Comparison of ENCODE assay signal across 15 mouse cellular contexts in the genomic region with DNA sequence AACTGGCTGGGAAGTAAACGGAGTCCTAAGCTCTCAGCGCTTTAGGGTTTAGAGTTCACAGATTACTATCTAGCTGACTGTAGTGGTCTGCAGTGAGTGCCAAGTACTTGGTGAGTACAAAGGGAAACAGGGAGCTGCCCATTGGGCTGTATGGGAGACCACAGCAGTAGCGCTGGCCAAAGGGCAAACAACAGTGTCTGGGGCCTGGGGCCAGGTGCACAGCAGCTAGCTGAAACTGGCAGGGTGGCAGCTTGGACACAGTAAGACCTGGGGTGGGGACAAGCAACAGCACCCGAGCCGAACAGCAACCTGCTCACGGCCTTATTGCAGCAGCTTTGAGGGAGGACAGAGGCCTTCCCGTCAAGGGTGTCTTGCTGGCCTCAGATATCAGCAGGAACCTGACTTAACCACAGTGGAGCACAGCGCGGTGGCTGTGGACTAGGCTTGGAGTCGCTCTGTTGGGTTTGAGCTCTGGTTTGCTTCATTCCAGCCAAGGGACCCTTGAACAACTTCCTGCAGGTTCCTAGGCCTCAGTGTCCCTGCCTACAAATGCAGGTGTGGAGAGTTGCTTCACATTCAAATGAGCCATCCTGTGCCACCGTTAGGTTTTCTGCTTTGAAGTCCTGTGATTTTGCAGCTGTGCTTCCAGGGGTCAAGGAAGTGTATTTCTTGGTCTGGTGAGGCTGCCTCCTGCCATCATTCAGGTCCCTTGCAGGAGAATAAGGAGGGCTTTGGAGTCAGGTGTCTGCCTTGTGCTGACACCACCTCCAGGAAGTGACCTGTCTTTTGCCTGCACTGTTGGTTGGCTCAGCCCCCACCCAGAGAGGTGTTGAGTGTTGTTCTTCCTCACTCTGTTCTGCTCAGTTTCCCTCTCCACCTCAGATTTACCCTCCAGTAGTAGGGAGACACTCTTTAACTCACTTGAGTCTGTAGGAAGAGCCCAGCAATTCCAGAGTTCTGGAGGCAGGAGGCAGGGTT. TPM values are rescaled to one million over a fixed set of nuclear protein-coding genes. Genes with fewer than 3 reads are reported as not detected.
A peak's percentile ranks its signal among the peaks of the same experiment; 100 is the strongest.
DNase-seq lines count a peak whose midpoint lies in the region; ATAC-seq lines count a peak whose summit lies in the region.
"Had no signal": no experiment of that assay in that cellular context is flagged by ENCODE, and none has a peak within 500 bp of the region (broad histone marks: within the 10 kb centered on the region; RNA-seq: fewer than 3 reads in every experiment).

No protein-coding gene starts in this region.

- DNase-seq in thymus, postnatal 0 days (ENCODE audit: low spot score), result peak; percentile 38
- no peak for DNase-seq in thymus, adult 18-20 months
- DNase-seq in cerebellum, postnatal 10 days, result no peak
- no peak for DNase-seq in ovary, postnatal 14 days (ENCODE audit: low spot score)
- DNase-seq: cerebellum, adult 9-11 months; gastrocnemius, postnatal 14 days; right cerebral cortex, postnatal 4 days had no signal

- H3K27ac ChIP-seq in intestine, embryonic 15.5 days, result no peak overlapping the region
- peak overlapping the region; percentile 34; the same call in 1 of the 2 replicates for H3K27ac ChIP-seq in liver, embryonic 12.5 days
- H3K27ac ChIP-seq: embryonic facial prominence, embryonic 13.5 days; hindbrain, embryonic 15.5 days; limb, embryonic 10.5 days had no signal

- H3K4me2 ChIP-seq in intestine, embryonic 15.5 days (replicated peaks), result no peak overlapping the region
- no peak overlapping the region for H3K4me2 ChIP-seq in liver, embryonic 12.5 days
- H3K4me2 ChIP-seq: embryonic facial prominence, embryonic 13.5 days; hindbrain, embryonic 15.5 days had no signal

- H3K9ac ChIP-seq in intestine, embryonic 15.5 days, result no peak overlapping the region
- no peak overlapping the region for H3K9ac ChIP-seq in liver, embryonic 12.5 days
- H3K9ac ChIP-seq: embryonic facial prominence, embryonic 13.5 days; hindbrain, embryonic 15.5 days had no signal

- no peaks in the 10 kb centered on the region for H3K27me3 ChIP-seq in intestine, embryonic 15.5 days (replicated peaks)
- no peaks in the 10 kb centered on the region for H3K27me3 ChIP-seq in liver, embryonic 12.5 days (replicated peaks)
- H3K27me3 ChIP-seq: CH12.LX; embryonic facial prominence, embryonic 13.5 days; hindbrain, embryonic 15.5 days had no signal

- 81% methylated on average over 11 of the region's 11 CpGs for WGBS in intestine, embryonic 15.5 days
- 28% methylated on average over 11 of the region's 11 CpGs for WGBS in liver, embryonic 12.5 days (ENCODE audit: insufficient replicate concordance)

- peaks cover 18% of the 10 kb centered on the region; the same call in 1 of the 2 replicates for H3K36me3 ChIP-seq in intestine, embryonic 15.5 days
- peaks cover 29% of the 10 kb centered on the region for H3K36me3 ChIP-seq in liver, embryonic 12.5 days

- no peaks in the 10 kb centered on the region for H3K9me3 ChIP-seq in intestine, embryonic 15.5 days
- H3K9me3 ChIP-seq in liver, embryonic 12.5 days (replicated peaks), result no peaks in the 10 kb centered on the region
- H3K9me3 ChIP-seq: embryonic facial prominence, embryonic 13.5 days; hindbrain, embryonic 15.5 days; limb, embryonic 10.5 days had no signal

- no peak overlapping the region for H3K4me3 ChIP-seq in intestine, embryonic 15.5 days (replicated peaks)
- no peak overlapping the region for H3K4me3 ChIP-seq in liver, embryonic 12.5 days
- H3K4me3 ChIP-seq: embryonic facial prominence, embryonic 13.5 days; hindbrain, embryonic 15.5 days; limb, embryonic 10.5 days had no signal

- no peaks in the 10 kb centered on the region for H3K4me1 ChIP-seq in intestine, embryonic 15.5 days (replicated peaks)
- peaks cover 40% of the 10 kb centered on the region for H3K4me1 ChIP-seq in liver, embryonic 12.5 days
- H3K4me1 ChIP-seq: embryonic facial prominence, embryonic 13.5 days; hindbrain, embryonic 15.5 days; limb, embryonic 10.5 days had no signal

- peak; percentile 58 for ATAC-seq in intestine, embryonic 15.5 days
- peak; percentile 49 for ATAC-seq in liver, embryonic 12.5 days
- ATAC-seq in inflammation-experienced regulatory T-cells, adult 6 months, result no peak
- ATAC-seq: forebrain, embryonic 14.5 days had no signal

RNA-seq across cellular contexts. Expression of gene Degs2, which starts 48.5 kb away (rescaled TPM):
- 16.3 and 16.6 TPM in 2 replicates for polyA plus RNA-seq in thymus, postnatal 0 days (2015; fragmentation: Nextera tagmentation; extraction: Ambion mirVana)
- polyA plus RNA-seq in intestine, embryonic 15.5 days (2015; fragmentation: Nextera tagmentation; extraction: Ambion mirVana), result 88.3 and 109 TPM in 2 replicates
- 0.15 and 0.42 TPM in 2 replicates for polyA plus RNA-seq in liver, embryonic 12.5 days (2016; fragmentation: Nextera tagmentation; extraction: Ambion mirVana)
- polyA plus RNA-seq in inflammation-experienced regulatory T-cells, adult 6 months (2017; shearing (Covaris generic)), result 1 to 10 TPM; 2.1 to 9.6 (median 8.8) TPM
